In the genomic region with DNA sequence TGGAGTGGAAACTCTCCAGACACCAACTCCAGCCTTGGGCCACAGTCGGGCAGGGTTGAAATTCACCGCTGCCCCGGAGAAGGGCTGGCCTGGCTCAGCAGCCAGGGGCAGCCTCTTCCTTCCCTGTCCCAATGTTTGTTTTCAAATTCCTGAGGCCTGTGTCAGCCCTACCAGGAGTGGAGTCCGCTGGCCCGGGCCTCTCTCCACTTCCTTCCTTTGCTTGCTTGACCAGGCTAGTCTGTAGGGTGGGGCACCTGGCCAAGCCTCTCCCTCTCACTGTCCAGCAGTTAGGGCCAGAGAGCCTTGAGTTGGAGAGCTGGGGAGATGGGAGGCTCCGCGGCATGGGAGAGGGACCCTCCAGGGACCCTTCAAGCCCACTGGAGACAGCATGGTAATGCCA, we compare ENCODE assay signal across 9 mouse cellular contexts. TPM values are rescaled to one million over a fixed set of nuclear protein-coding genes. Genes with fewer than 3 reads are reported as not detected.
DNase-seq lines count a peak whose midpoint lies in the region; ATAC-seq lines count a peak whose summit lies in the region.
"Had no signal": no experiment of that assay in that cellular context is flagged by ENCODE, and none has a peak within 500 bp of the region (broad histone marks: within the 10 kb centered on the region; RNA-seq: fewer than 3 reads in every experiment).

No protein-coding gene starts in this region.

- 51% methylated on average over 7 of the region's 7 CpGs for WGBS in hindbrain, embryonic 16.5 days
- 23% methylated on average over 7 of the region's 7 CpGs for WGBS in liver, embryonic 12.5 days (ENCODE audit: insufficient replicate concordance)

- DNase-seq in embryo, embryonic 10 days (ENCODE audit: low spot score) = peak; percentile 50
- no peak for DNase-seq in embryo, embryonic 10.5 days (ENCODE audit: low spot score)
- DNase-seq in gastrocnemius, postnatal 14 days = peak; percentile 89
- peak; percentile 52 for DNase-seq in ovary, postnatal 10 days (ENCODE audit: low spot score)
- no peak for DNase-seq in natural killer cell, adult 2 months (ENCODE audit: low spot score in 2 of 2)

- ATAC-seq in hindbrain, embryonic 16.5 days = no peak
- peak; percentile 11; the same call in 1 of the 2 replicates for ATAC-seq in liver, embryonic 12.5 days
- no peak for ATAC-seq in erythroid progenitor cell, adult 5-6 weeks (replicated peaks; ENCODE audit: low FRiP score, poor library complexity, severe bottlenecking)

- no peaks in the 10 kb centered on the region for H3K9me3 ChIP-seq in hindbrain, embryonic 16.5 days (ENCODE audit: control insufficient read depth, low read length)
- H3K9me3 ChIP-seq in liver, embryonic 12.5 days (replicated peaks) = no peaks in the 10 kb centered on the region

- H3K27me3 ChIP-seq in hindbrain, embryonic 16.5 days (replicated peaks; ENCODE audit: control insufficient read depth, insufficient read depth, low read length) = no peaks in the 10 kb centered on the region
- H3K27me3 ChIP-seq in liver, embryonic 12.5 days (replicated peaks) = peaks cover 33% of the 10 kb centered on the region; the same call in 1 of the 2 replicates

- peaks cover 7% of the 10 kb centered on the region for H3K4me1 ChIP-seq in hindbrain, embryonic 16.5 days (ENCODE audit: control insufficient read depth, insufficient read depth, low read depth, low read length)
- peaks cover 47% of the 10 kb centered on the region for H3K4me1 ChIP-seq in liver, embryonic 12.5 days

- intact Hi-C loops in gastrocnemius, postnatal 14 days (cut with DNase I; ENCODE audit: low total_unique reads) = no loop called here

- no peak overlapping the region for H3K4me3 ChIP-seq in hindbrain, embryonic 16.5 days (ENCODE audit: low read length)
- no peak overlapping the region for H3K4me3 ChIP-seq in liver, embryonic 12.5 days
- H3K4me3 ChIP-seq: erythroblast, embryonic 14.5 days had no signal

- no peaks in the 10 kb centered on the region for H3K36me3 ChIP-seq in hindbrain, embryonic 16.5 days (ENCODE audit: control insufficient read depth, insufficient read depth, low read length)
- H3K36me3 ChIP-seq in liver, embryonic 12.5 days = no peaks in the 10 kb centered on the region

- peak overlapping the region; percentile 1; the same call in 1 of the 2 replicates for H3K27ac ChIP-seq in hindbrain, embryonic 16.5 days (ENCODE audit: low read depth, low read length)
- peak overlapping the region; percentile 61 for H3K27ac ChIP-seq in liver, embryonic 12.5 days

- no peak overlapping the region for H3K9ac ChIP-seq in hindbrain, embryonic 16.5 days (ENCODE audit: low read depth, low read length)
- H3K9ac ChIP-seq in liver, embryonic 12.5 days = no peak overlapping the region

- no peak overlapping the region for H3K4me2 ChIP-seq in hindbrain, embryonic 16.5 days (ENCODE audit: low read length)
- no peak overlapping the region for H3K4me2 ChIP-seq in liver, embryonic 12.5 days

RNA-seq across cellular contexts. Expression of a gene that starts 22.9 kb away (rescaled TPM):
- 1 to 10 TPM; 2.9 to 3.7 TPM for total RNA-seq in gastrocnemius, postnatal 14 days (2021)
- 1.1 TPM in 2 replicates for polyA plus RNA-seq in hindbrain, embryonic 16.5 days (2015; fragmentation: Nextera tagmentation; extraction: Ambion mirVana)
- 2.1 TPM in 2 replicates for polyA plus RNA-seq in liver, embryonic 12.5 days (2016; fragmentation: Nextera tagmentation; extraction: Ambion mirVana)
- total RNA-seq in erythroid progenitor cell, adult 5-6 weeks (2015; ENCODE audit: low replicate concordance) = 1.3 TPM in 1 of 2 replicates, not detected in the other
- 0.39 TPM in 1 of 2 replicates, not detected in the other for total RNA-seq in erythroid progenitor cell, adult 5-6 weeks (2017; ENCODE audit: low replicate concordance)
- polyA plus RNA-seq: erythroblast, embryonic 14.5 days had no signal

RNA-seq across cellular contexts. Expression of a gene that starts 38.9 kb away (rescaled TPM):
- total RNA-seq in gastrocnemius, postnatal 14 days (2021) = 1 to 10 TPM; 1.3 to 1.4 TPM
- polyA plus RNA-seq in hindbrain, embryonic 16.5 days (2015; fragmentation: Nextera tagmentation; extraction: Ambion mirVana) = 1.7 and 2.0 TPM in 2 replicates
- polyA plus RNA-seq in liver, embryonic 12.5 days (2016; fragmentation: Nextera tagmentation; extraction: Ambion mirVana) = 1.9 and 2.4 TPM in 2 replicates
- total RNA-seq in erythroid progenitor cell, adult 5-6 weeks (2015; ENCODE audit: low replicate concordance) = not detected in 2 replicates
- not detected in 2 replicates for total RNA-seq in erythroid progenitor cell, adult 5-6 weeks (2017; ENCODE audit: low replicate concordance)

Comparison
In these comparisons a context has a peak if more than half of its experiments do, and no peak if none do; other contexts are left out.
1. DNase-seq: peak in embryo, embryonic 10 days (single experiment), gastrocnemius, postnatal 14 days (single experiment) and ovary, postnatal 10 days (single experiment); none in embryo, embryonic 10.5 days (single experiment) and natural killer cell, adult 2 months (0 of 2).